Mouse (Mus musculus) embryonic facial prominence, embryonic 14.5 days (tissue): ENCODE data around the gene Glod4. TPM values are rescaled to one million over a fixed set of nuclear protein-coding genes. Genes with fewer than 3 reads are reported as not detected.
"Not testable (repeated sequence)": the region's sequence is repeated elsewhere in the genome, so short reads cannot be mapped to it uniquely, and the experiment has no call there.

ENCODE experiments used
- ATAC-seq: fragments of 200-750 bp; cut with Nextera tagmentation; 2 replicates; pipeline ENCODE4 v1.8.0; 2017; ENCODE audit warnings: low read depth, moderate number of reproducible peaks, moderate TSS enrichment
- DNase-seq: peaks from one replicate; pipeline ENCODE4 v3.0.0-alpha.2; 2015; ENCODE audit warnings: low spot score
- H3K27ac ChIP-seq: fragments of 300-500 bp; sonication (generic); replicated peaks from 2 replicates; pipeline ENCODE4 v1.5.1; 2014; ENCODE audit warnings: low read depth, mild to moderate bottlenecking, low read length, moderate library complexity
- H3K27me3 ChIP-seq: fragments of 300-500 bp; sonication (generic); replicated peaks from 2 replicates; pipeline ENCODE4 v1.6.1; 2014; ENCODE audit warnings: low read length; ENCODE audit not compliant: control insufficient read depth, insufficient read depth
- H3K36me3 ChIP-seq: fragments of 300-500 bp; sonication (generic); 2 replicates; pipeline ENCODE4 v1.6.1; 2014; ENCODE audit warnings: low read length, mixed read lengths; ENCODE audit not compliant: control insufficient read depth, insufficient read depth
- H3K4me1 ChIP-seq: fragments of 300-500 bp; sonication (generic); 2 replicates; pipeline ENCODE4 v1.6.1; 2014; ENCODE audit warnings: antibody characterized with exemption, low read length; ENCODE audit not compliant: control insufficient read depth, insufficient read depth
- H3K4me2 ChIP-seq: fragments of 300-500 bp; sonication (generic); 2 replicates; pipeline ENCODE4 v1.6.1; 2014; ENCODE audit warnings: low read depth, mild to moderate bottlenecking, low read length, moderate library complexity, mixed read lengths
- H3K4me3 ChIP-seq: fragments of 300-500 bp; sonication (generic); 2 replicates; pipeline ENCODE4 v1.5.1; 2014; ENCODE audit warnings: low read depth, mild to moderate bottlenecking, low read length
- H3K9ac ChIP-seq: fragments of 300-500 bp; sonication (generic); 2 replicates; pipeline ENCODE4 v1.6.1; 2014; ENCODE audit warnings: low read depth, mild to moderate bottlenecking, low read length, moderate library complexity, mixed read lengths
- H3K9me3 ChIP-seq: fragments of 300-500 bp; sonication (generic); 2 replicates; pipeline ENCODE4 v1.6.1; 2016; ENCODE audit warnings: low read length; ENCODE audit not compliant: control insufficient read depth
- WGBS: fragments of 180-500 bp; shearing (Covaris S2); extraction: QIAGEN DNeasy Blood & Tissue Kit; methylation state at CpG from one replicate; pipeline ENCODE4 v1.1.7; 2014; 5-methylcytosine and 5-hydroxymethylcytosine counted together
- polyA plus RNA-seq: library from polyadenylated mRNA; unstranded; fragments of >200 nt; fragmentation: Nextera tagmentation; extraction: Ambion mirVana; gene quantifications from 2 replicates; pipeline ENCODE4 v1.2.1, GENCODE M21; 2014

Glod4 gene
- polyA plus RNA-seq, 1 experiment from 2014 or later = 129 TPM

DNA sequence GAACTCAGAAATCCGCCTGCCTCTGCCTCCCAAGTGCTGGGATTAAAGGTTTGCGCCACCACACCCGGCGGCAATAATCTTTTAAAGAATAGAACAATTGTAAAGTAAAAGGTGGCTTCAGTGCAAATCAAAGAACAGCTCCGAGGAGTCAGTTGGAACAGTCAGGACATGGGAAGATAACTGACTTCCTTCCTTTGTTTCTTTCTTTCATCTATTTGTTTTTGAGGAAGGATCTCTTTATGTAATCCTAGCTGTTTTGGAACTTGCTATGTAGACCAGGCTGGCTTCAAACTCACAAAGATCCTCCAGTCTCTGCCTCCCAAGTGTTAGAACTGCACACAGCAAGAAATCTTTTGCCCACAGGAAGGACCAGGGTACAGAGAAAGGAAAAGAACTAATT, 18.9 kb downstream of the Glod4 start:
- Histone ChIP-seq H3K9me3 (no peaks in the 10 kb centered on the region), H3K9ac (no peak overlapping the region), H3K4me2 (no peak overlapping the region), H3K36me3 (peaks cover 61% of the 10 kb centered on the region), H3K27ac (no peak overlapping the region), H3K4me1 (no peaks in the 10 kb centered on the region), H3K27me3 (no peaks in the 10 kb centered on the region), H3K4me3 (no peak overlapping the region)
- WGBS = 95% methylated on average over 5 of the region's 5 CpGs
- ATAC-seq = no peak
- no peak for DNase-seq

DNA sequence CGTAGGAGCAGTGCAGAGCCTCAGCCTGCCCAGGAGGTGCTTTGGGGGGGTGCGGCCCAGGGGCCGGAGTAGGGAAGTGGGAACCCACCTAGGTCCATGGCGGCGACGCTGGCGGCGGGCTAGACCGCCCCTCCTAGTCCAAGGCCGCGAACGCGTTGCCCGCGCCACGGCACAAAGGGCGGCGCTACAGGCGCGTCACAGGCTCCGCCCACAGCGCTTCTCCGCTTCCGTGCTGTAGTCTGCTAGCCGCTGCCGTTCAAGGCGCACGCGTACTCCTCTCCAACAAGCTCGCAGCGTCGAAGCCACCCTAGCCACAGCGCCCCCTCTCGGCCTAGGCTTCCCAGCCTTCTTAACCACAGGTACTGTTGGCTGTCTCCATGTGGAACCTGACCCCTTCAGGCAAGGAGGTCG, 26.1 kb downstream of the Glod4 start, which contains the start of the genes Dbil5 and Gemin4:
Dbil5 (plus strand) TSS at position 219 of the 411 bp plus-strand sequence.
Gemin4 (minus strand) TSS at position 275 of the 411 bp plus-strand sequence.
- peaks cover 38% of the 10 kb centered on the region for H3K36me3 ChIP-seq
- no peaks in the 10 kb centered on the region for H3K9me3 ChIP-seq
- peak within 1 kb of the TSS; percentile 71 for H3K4me2 ChIP-seq
- DNase-seq (peak; percentile 99), ATAC-seq (peak; percentile 98)
- 1% methylated on average over 18 of the region's 35 CpGs for WGBS
- peak within 1 kb of the TSS; percentile 86 for H3K4me3 ChIP-seq
- H3K27ac ChIP-seq = peak within 1 kb of the TSS; percentile 97
- H3K4me1 ChIP-seq = 0 out of 2 replicates have a peak, but pooled peaks cover 3% of the 10 kb centered on the region
- H3K9ac ChIP-seq = peak within 1 kb of the TSS; percentile 93
- H3K27me3 ChIP-seq = no peaks in the 10 kb centered on the region

DNA sequence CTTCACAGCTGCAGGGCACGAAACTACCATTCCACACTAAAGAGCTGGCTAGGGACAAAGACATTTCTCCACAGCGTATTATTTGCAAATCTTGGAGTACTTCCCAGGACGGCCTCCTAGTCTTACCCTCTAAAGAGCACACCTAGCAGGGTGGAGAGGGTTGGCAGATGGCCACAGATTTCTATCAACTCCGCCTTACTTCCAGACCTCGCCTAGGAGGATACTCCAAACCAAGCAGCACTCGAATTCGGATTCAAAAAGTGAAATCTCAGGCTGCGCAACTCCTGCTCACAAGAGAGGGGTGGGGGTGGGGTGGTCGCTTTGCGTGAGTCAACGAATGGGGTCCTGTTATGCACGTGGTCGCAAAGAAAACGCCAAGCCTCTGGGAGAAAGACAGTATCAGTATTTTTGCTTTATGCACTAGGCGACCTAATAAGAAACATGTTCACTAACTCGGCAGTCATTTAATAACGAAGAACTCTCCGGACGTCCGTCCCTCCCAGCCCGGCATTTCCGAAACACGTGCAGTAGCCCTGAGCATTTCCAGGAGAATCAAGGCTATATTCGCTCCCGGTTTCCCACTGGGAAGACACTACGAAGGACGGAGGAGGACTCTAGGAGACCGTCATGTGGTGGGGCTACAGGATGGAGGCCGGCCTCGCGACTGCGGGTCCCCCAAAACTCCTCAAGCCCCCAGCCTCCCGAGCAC, 26.7 kb downstream of the Glod4 start:
- ATAC-seq (peak; percentile 48), DNase-seq (peak; percentile 91)
- peak overlapping the region; percentile 86 for H3K4me3 ChIP-seq
- peak overlapping the region; percentile 93 for H3K9ac ChIP-seq
- H3K4me2 ChIP-seq = peak overlapping the region; percentile 71
- no peaks in the 10 kb centered on the region for H3K9me3 ChIP-seq
- H3K27me3 ChIP-seq = no peaks in the 10 kb centered on the region
- peaks cover 38% of the 10 kb centered on the region for H3K36me3 ChIP-seq
- 2% methylated on average over 32 of the region's 33 CpGs for WGBS
- H3K4me1 ChIP-seq = 0 out of 2 replicates have a peak, but pooled peaks cover 3% of the 10 kb centered on the region
- peak overlapping the region; percentile 97 for H3K27ac ChIP-seq

DNA sequence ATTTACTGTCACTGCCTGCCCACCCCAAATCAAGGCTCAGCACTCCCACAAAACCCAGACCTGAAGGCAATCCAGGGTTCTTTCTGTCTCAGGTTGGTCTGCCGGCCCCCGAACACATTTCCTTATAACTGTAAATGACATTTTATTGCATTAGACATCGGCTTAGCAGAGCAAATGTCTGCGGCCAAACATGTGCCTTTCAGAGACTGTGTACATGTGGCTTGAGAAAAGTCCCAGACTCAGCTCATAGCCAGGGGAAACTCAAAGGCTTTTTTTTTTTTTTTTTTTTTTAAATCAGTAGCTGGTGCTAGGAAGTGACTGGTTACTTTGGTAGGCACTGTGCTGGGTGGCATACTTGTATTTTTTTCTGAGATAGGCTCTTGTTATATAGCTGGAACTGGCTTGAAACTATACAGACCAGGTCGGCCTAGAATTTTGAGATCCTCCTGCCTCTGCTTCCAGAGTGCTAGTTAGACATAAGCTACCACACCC, 27.4 kb downstream of the Glod4 start:
- Histone ChIP-seq H3K9ac (no peak overlapping the region; the same call in 1 of the 2 replicates), H3K9me3 (no peaks in the 10 kb centered on the region), H3K27ac (peak overlapping the region; percentile 97), H3K4me2 (peak overlapping the region; percentile 71), H3K4me3 (peak overlapping the region; percentile 86), H3K36me3 (peaks cover 34% of the 10 kb centered on the region), H3K27me3 (no peaks in the 10 kb centered on the region), H3K4me1 (0 out of 2 replicates have a peak, but pooled peaks cover 3% of the 10 kb centered on the region)
- ATAC-seq (no peak), DNase-seq (no peak)
- WGBS = 90% methylated on average over 5 of the region's 5 CpGs

DNA sequence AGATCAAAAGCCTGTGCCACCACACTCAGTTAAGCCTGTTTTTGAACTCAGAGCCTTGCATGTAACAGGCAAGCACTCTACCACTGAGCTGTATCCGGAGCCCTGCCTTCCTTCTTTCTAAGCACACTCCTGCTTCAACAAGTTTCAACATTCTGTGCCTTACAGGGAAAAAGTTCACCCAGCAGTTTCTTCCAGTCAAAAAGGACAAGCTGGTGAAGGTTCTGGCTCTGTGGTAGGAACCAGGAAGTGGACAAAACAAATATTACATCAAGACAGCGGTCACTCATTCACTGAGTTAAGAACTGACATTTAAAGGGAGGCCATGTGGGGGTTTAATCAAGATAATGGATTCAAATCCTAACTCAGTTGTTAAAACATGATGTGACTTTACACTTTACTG, 28.5 kb downstream of the Glod4 start:
- no peak overlapping the region for H3K4me2 ChIP-seq
- no peak overlapping the region for H3K27ac ChIP-seq
- H3K27me3 ChIP-seq = no peaks in the 10 kb centered on the region
- H3K4me3 ChIP-seq = no peak overlapping the region
- ATAC-seq = no peak
- no peak for DNase-seq
- H3K9ac ChIP-seq = no peak overlapping the region
- 0 out of 2 replicates have a peak, but pooled peaks cover 3% of the 10 kb centered on the region for H3K4me1 ChIP-seq
- H3K36me3 ChIP-seq = peaks cover 36% of the 10 kb centered on the region
- H3K9me3 ChIP-seq = no peaks in the 10 kb centered on the region
- WGBS = 87% methylated on average over 2 of the region's 2 CpGs

DNA sequence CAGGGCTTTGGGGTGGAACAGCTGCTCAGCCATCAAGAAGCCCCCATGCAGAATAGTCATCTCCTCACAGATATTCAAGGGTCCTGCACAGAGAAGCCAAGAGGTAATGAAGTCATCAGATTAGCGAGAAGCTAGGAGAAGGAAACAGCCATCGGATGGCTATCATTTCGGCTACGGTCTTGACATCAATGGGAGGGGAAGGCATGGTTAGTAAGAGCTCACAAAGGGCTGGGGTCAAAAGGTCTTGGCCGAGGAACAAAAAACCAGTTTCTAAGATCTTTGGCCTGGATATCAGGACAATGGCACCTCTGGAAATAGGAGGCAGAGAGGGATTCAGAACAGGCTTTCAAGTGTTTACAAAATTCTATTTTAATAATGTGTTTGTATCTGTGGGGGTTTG, 29.7 kb downstream of the Glod4 start:
- peaks cover 46% of the 10 kb centered on the region for H3K36me3 ChIP-seq
- no peak overlapping the region for H3K27ac ChIP-seq
- DNase-seq = no peak
- 74% methylated on average over 5 of the region's 5 CpGs for WGBS
- H3K4me1 ChIP-seq = 0 out of 2 replicates have a peak, but pooled peaks cover 3% of the 10 kb centered on the region
- H3K4me3 ChIP-seq = no peak overlapping the region
- no peak overlapping the region for H3K9ac ChIP-seq
- ATAC-seq = no peak
- no peaks in the 10 kb centered on the region for H3K9me3 ChIP-seq
- H3K4me2 ChIP-seq = no peak overlapping the region
- no peaks in the 10 kb centered on the region for H3K27me3 ChIP-seq

DNA sequence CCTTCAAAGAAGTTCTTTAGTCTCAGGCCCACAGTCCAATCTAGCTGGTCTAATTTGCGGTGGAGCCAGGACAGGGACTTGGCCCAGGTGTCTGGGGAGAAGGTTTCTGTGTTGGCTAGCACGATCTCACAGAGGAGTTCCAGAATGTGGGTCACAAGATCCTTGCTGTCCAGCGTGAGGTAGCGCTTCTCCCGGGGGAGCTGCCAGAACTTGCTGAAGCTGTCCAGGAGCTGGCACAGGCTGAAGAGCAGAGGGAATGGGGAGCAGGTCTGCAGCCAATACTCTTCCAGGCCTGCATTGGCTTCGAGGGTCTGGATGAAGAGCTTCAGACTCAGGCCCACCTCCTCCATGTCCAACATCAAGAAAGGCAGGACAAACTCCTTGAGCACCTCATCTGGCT, 31.9 kb downstream of the Glod4 start:
- H3K4me1 ChIP-seq, H3K27ac ChIP-seq, ATAC-seq, H3K27me3 ChIP-seq, H3K9me3 ChIP-seq, H3K9ac ChIP-seq, H3K4me3 ChIP-seq, H3K4me2 ChIP-seq, DNase-seq: not testable (repeated sequence)
- 100% methylated on average over 1 of the region's 6 CpGs for WGBS
- peaks cover 69% of the 10 kb centered on the region for H3K36me3 ChIP-seq

DNA sequence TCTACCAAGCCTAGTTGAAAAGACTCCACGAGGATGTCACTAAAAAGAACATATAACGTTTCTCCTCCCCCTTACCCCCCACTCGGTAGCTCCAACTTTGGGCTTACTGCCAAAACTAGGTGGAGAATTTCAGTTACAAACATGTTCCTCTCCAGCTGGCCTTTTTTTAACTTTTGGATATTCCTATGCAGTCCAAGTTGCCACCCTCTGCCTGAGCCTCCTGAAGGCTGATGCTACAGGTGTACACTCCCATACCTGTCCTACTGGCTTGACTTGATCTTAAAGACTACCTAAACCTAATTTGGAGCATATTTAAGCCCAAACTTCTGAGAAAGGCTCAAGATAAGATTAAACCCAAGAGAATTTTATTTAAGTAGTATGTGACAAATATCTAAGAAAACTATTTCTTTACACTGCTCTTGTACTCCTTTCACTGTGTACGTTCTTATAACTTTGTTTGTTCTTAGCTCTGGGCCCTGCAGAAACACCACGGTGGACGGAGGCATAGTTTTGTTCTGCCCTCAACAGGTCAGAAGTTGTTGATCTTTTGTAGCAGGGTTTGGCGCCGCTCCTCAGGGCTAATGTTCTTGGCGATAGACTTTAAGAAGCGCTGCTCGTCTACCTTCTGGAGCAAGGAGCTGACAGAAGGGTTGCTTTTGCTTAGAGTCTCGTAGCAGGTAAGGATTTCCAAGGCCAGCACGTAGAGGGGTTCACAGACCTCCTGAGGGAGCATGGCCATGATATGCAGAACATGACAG, 33.1 kb downstream of the Glod4 start:
- Histone ChIP-seq H3K36me3 (peaks cover 71% of the 10 kb centered on the region), H3K9ac (no peak overlapping the region), H3K27ac (no peak overlapping the region), H3K9me3 (no peaks in the 10 kb centered on the region), H3K27me3 (no peaks in the 10 kb centered on the region), H3K4me1 (no peaks in the 10 kb centered on the region), H3K4me3 (no peak overlapping the region), H3K4me2 (no peak overlapping the region)
- no peak for ATAC-seq
- 78% methylated on average over 13 of the region's 13 CpGs for WGBS
- peak; percentile 47 for DNase-seq
